Mouse (Mus musculus): Measurements from ENCODE around the gene Acp2.
"Not testable (repeated sequence)": the region's sequence is repeated elsewhere in the genome, so short reads cannot be mapped to it uniquely, and the experiment has no call there.

The Acp2 gene

GRCm38 (mm10) chr2:91194624-91195332 lies 7.9 kb upstream of the Acp2 start:
- no peak for DNase-seq

- DNase-seq: peak; percentile 64
Observed at GRCm38 (mm10) chr2:91196577-91197001, 6.1 kb upstream of the Acp2 start.

GRCm38 (mm10) chr2:91198888-91199287 lies 3.8 kb upstream of the Acp2 start:
- DNase-seq: no peak

- no peak for DNase-seq
Observed at GRCm38 (mm10) chr2:91202972-91203656, 429 bp downstream of the Acp2 start.

DNA sequence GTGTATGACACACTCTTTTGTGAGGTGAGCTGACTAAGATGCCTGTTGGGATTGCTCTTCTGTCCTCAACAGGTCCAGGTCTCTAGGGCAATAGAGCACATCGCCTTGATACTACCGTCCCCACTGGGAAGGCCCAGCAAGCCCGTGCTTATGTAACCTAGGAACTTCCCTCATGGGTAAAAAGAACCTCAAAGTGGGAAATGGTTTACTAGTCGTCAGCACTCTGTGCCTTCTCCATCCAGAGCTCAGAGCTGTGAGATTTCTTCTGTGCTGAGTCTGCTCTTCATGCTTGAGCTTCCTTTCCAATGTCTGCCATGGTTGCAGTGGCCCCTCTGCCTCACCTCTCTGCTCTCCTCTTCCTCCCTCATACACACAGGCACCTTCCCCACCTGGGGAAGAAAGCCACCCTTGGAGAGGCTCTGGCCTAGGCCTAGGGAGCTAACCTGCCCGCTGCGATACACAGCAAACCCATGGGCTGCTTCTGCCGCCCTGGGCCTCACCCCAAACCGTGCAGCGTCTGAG lies 3.6 kb downstream of the Acp2 start:
- DNase-seq: peak; percentile 12

DNA sequence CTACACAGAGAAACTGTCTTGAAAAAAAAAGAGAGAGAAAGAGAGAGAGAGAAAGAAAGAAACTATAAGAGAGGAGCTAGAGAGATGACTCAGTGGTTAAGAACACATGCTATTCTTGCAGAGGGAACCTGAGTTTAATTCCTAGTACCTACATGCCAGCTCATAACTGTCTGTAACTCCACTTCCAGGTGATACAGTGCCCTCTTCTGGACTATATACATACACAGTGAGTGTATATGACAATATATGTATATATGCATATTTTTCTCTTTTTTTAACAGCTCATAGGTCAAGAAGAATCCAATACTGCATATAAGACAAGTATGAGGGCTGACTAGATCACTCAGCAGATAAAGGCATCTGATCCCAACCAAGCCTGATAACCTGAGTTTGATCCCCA lies 10.6 kb downstream of the Acp2 start:
- no peak for DNase-seq

GRCm38 (mm10) chr2:91217032-91217431 lies 14.3 kb downstream of the Acp2 start:
- DNase-seq: no peak

DNA sequence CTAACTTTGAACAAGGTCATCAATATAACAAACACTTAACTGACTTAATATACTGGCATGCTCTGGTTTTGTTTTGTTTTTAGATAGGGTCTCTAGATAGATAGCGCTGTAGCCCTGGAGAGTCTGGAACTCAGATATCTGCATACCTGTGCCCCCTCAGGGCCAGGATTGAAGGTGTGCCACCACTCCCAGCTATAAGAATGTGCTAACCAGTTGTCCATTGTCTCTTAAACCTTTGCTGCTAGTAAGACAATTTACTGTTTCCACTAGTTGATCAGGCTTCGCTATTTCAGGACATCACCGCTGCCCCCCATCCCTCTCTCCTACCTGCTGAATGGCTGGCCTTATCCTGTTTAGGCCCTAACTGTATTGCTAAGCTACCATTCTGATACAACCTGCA lies 17.8 kb downstream of the Acp2 start:
- DNase-seq: no peak

DNA sequence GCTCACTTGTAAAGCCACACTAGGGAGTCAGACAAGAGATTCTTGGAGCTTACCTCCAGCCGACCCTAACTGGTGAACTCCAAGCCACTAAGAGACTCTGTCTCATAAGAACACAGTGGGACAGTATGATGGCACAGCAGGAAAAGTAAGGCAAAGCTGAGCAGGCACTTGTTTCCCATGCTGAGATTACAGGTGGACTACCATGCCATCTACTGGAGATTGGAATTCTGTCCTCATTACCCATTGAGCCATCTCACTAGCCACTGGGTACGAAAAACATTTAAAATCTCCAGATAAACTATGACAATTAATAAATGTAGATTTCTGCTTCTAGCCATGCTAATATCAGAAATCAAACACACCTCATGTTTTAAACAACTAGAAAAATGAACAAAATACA lies 20.9 kb downstream of the Acp2 start:
- DNase-seq: no peak

- peak; percentile 67 for DNase-seq
Observed at GRCm38 (mm10) chr2:91229735-91230134, 27.1 kb downstream of the Acp2 start.

DNA sequence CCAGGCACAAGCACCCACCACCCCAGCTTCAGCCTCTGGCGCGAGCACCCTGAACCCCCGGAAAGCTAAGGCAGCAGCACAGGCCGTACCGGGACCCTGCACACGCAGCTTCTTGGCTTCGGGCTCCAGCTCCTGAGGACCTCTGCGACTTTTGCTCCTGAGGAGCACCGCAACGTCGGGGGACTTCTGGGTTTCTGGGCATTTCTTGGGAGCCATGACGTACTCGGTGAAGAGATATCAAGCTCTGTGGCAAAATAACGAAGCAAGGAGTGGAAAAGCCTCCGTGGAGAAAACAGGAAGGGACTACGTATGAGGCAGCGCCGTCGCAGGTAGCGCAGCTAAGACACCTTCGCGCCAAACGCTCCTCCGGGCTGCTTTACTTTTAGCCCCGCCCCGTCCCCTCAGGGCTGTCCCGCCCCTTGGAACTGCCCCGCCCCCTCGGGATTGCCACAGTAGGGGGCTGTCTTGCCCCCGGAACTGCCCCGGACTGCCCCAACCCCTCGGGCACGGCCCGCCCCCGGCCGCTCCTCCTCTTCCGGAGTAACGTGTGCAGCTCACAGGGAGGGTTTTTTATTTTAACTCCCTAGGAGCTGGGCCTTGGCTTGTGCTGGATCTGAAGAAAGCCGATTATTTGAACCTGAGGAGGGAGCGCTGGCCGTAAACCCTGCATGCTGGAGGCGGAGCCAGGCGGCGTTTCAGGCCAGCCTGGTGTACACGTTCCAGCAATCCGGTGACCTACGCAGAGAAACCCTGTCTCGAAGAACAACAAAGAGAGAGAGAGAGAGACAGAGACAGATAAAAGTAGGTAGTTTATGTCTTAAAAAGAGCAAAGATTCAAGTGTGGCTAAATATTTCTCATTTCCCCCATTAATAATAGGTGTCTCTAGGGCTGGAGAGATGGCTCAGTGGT lies 34.2 kb downstream of the Acp2 start, which contains the start of gene Ddb2:
TSS of gene Ddb2 (minus strand) at position 382 of the 910 bp plus-strand sequence.
- DNase-seq: peak; percentile 91

DNA sequence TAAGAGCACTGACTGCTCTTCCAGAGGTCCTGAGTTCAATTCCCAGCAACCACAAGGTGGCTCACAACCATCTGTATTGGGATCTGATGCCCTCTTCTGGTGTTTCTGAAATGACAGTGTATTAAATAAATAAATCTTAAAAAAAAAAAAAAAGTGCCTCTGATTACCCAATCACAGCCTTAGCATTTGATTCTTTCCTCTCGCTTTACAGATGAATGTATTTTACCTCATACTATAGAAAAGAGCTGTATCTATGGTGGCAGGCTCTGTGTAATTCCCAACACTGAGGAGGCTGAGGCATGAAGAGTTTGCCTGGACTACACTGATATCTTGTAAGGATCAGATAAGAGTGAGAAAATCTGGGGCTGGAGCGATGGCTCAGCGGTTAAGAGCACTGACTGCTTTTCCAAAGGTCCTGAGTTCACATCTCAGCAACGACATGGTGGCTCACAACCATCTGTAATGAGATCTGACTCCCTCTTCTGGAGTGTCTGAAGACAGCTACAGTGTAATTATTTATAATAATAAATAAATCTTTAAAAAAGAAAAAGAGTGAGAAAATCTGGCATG lies 34.9 kb downstream of the Acp2 start:
- DNase-seq: not testable (repeated sequence)

DNA sequence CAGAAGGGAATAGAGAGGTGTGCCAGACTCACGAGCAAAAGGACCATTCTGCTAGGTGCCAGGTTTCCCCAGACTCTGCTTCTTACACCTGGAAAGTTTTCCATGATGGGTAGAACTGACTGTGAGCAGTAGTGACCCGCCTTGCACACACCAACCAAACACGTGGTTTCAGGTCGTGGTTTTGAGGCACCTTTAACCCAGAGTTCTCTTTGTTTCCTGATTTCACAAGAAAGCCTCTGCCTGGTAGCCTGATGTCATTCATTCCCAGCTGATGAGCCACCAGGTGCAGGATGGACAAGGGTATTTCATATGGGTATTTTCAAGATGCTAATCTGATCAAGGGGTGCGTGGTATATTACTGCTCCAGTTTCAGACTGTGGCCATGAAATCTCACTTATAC lies 39.9 kb downstream of the Acp2 start:
- no peak for DNase-seq

GRCm38 (mm10) chr2:91243416-91243815 lies 40.7 kb downstream of the Acp2 start:
- DNase-seq: peak; percentile 87

DNA sequence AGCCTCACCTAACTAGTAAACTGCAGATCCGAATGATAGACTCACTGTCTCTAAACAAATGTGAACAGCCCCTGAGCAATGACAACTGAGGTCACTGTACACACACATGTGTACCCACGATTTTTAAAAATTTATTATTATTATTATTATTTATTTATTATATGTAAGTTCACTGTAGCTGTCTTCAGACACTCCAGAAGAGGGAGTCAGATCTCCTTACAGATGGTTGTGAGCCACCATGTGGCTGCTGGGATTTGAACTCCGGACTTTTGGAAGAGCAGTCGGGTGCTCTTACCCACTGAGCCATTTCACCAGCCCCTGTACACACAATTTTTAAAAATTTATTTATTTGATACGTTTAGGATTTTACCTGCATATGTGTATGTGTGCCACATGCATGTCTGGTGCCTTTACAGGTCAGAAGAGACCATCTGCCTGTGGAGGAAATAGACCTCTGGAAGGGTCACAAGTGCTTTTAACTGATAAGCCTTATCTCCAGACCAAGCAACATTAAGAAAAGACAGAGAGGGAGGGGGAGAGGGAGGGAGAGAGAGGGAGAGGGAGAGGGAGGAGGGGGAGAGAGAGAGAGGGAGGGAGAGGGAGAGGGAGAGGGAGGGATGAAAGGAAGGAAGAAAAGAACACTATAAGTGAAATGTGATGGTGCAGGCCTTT lies 42.0 kb downstream of the Acp2 start:
- DNase-seq: no peak

GRCm38 (mm10) chr2:91248366-91248765 lies 45.7 kb downstream of the Acp2 start:
- DNase-seq: no peak

GRCm38 (mm10) chr2:91252001-91252400 lies 49.3 kb downstream of the Acp2 start:
- no peak for DNase-seq

DNA sequence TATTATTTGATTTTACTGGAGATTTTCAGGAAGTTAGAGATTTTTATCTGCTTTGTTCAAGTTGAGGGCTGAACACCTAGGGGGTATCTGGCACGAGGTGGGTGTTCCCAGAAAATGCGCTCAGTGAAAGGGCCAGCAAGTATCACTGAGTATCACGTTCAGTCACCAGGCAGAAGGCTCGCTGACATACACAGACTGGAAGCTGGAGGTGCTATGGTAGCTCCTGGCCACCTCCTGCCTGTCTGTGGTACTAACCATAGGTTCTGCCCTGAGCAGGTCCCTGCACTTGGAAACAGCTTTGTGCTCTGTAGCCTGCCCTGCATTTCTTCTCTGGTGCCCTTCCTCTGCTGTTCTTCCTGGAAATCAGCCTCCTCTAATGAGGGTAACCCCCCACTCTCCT lies 49.8 kb downstream of the Acp2 start:
- DNase-seq: no peak

GRCm38 (mm10) chr2:91254725-91255380 lies 52.2 kb downstream of the Acp2 start:
- DNase-seq: no peak

DNA sequence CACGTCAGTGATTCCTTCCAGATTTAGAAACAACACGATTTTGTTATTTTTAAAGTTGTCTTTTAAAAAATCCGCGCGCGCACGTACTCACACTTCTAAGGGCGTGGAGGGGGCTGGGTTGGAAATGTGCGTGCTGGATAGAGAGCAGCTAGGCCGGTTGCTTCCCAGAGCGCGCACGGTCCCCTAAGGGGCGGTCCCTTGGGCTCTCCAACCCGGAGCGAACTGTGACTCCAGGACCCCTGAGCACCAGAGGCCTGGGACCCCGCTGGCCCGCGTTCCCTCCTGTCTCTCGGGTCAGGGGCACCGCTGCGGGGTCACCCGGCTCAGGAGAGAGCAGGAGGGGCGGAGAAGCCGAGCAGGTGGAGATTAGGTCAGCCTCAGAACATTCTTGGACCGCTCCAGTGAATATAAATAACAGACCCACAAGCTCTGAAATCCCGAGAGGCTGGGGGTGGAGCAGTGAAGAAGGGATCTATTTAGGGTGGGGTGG lies 53.0 kb downstream of the Acp2 start, which contains the start of gene Pacsin3:
TSS of gene Pacsin3 (plus strand) at position 294 of the 490 bp plus-strand sequence.
- peak; percentile 61 for DNase-seq
